Mouse (Mus musculus) liver, embryonic 14.5 days (tissue): ENCODE data around the gene Mcoln3. TPM values are rescaled to one million over a fixed set of nuclear protein-coding genes. Genes with fewer than 3 reads are reported as not detected.

Source experiments
- ATAC-seq: fragments of 200-750 bp; cut with Nextera tagmentation; 2 replicates; pipeline ENCODE4 v1.8.0; 2017; ENCODE audit warnings: moderate number of reproducible peaks, mild to moderate bottlenecking, moderate library complexity; ENCODE audit not compliant: insufficient read depth
- DNase-seq, 3 experiments: peaks; one replicate each; pipeline ENCODE4 v3.0.0-alpha.2; 2012 to 2013; ENCODE audit warnings: low read depth in 3 of 3, low spot score in 3 of 3
- H3K27ac ChIP-seq: fragments of 300-500 bp; sonication (generic); 2 replicates; pipeline ENCODE4 v1.5.1; 2014; ENCODE audit warnings: moderate library complexity, mild to moderate bottlenecking, control low read depth, inconsistent platforms
- H3K27me3 ChIP-seq: fragments of 300-500 bp; sonication (generic); 2 replicates; pipeline ENCODE4 v1.6.1; 2014; ENCODE audit warnings: mild to moderate bottlenecking, low read length, moderate library complexity; ENCODE audit not compliant: control insufficient read depth, insufficient read depth
- H3K36me3 ChIP-seq: fragments of 300-500 bp; sonication (generic); replicated peaks from 2 replicates; pipeline ENCODE4 v1.6.1; 2014; ENCODE audit warnings: low read depth; ENCODE audit not compliant: control insufficient read depth, insufficient read depth
- H3K4me1 ChIP-seq, 2 experiments: fragments of 200-500 bp in 1 of 2; fragments of 300-500 bp in 1 of 2; sonication (generic) in 1 of 2; replicated peaks; 2 replicates each; pipeline ENCODE4 v1.6.1; 2012 to 2014; ENCODE audit warnings: antibody characterized with exemption in 1 of 2, inconsistent platforms in 1 of 2, low read length in 1 of 2; ENCODE audit not compliant: control insufficient read depth in 2 of 2, insufficient read depth in 2 of 2
- H3K4me2 ChIP-seq: fragments of 300-500 bp; sonication (generic); 2 replicates; pipeline ENCODE4 v1.6.1; 2014; ENCODE audit warnings: low read depth, mild to moderate bottlenecking, control low read depth, moderate library complexity
- H3K4me3 ChIP-seq, 2 experiments: fragments of 200-500 bp in 1 of 2; fragments of 300-500 bp in 1 of 2; sonication (generic) in 1 of 2; 2 replicates each; pipeline ENCODE4 v1.5.1; 2012 to 2014; ENCODE audit warnings: low read depth in 2 of 2, low read length in 2 of 2, mild to moderate bottlenecking in 2 of 2, control low read depth in 1 of 2, inconsistent platforms in 1 of 2, moderate library complexity in 1 of 2; ENCODE audit not compliant: insufficient read depth in 1 of 2
- H3K9ac ChIP-seq: fragments of 300-500 bp; sonication (generic); replicated peaks from 2 replicates; pipeline ENCODE4 v1.6.1; 2014; ENCODE audit warnings: mild to moderate bottlenecking, control low read depth, moderate library complexity
- H3K9me3 ChIP-seq: fragments of 300-500 bp; sonication (generic); 2 replicates; pipeline ENCODE4 v1.6.1; 2016; ENCODE audit warnings: low read length, mixed read lengths; ENCODE audit not compliant: control insufficient read depth
- CTCF ChIP-seq: IDR thresholded peaks from 2 replicates; pipeline ENCODE4 v1.5.1; 2016; ENCODE audit warnings: antibody characterized with exemption, low read depth, control low read depth
- EP300 ChIP-seq: IDR thresholded peaks from 2 replicates; pipeline ENCODE4 v1.6.1; 2016; ENCODE audit warnings: antibody characterized with exemption, low read depth
- WGBS: fragments of 180-500 bp; shearing (Covaris S2); extraction: QIAGEN DNeasy Blood & Tissue Kit; methylation state at CpG from one replicate; pipeline ENCODE4 v1.1.7; 2014; ENCODE audit not compliant: insufficient replicate concordance; 5-methylcytosine and 5-hydroxymethylcytosine counted together
- polyA plus RNA-seq, 2 experiments: library from polyadenylated mRNA; depleted of rRNA in 1 of 2; stranded (reverse) in 1 of 2; unstranded in 1 of 2; fragments of >200 nt; fragmentation: Nextera tagmentation in 1 of 2; extraction: Ambion mirVana in 1 of 2; gene quantifications; 2 replicates each; pipeline versions ENCODE4 v1.2.1 to v1.2.3; 2012 to 2014

Gene Mcoln3
- polyA plus RNA-seq, 2 experiments: 0.11 to 0.25 TPM

DNA sequence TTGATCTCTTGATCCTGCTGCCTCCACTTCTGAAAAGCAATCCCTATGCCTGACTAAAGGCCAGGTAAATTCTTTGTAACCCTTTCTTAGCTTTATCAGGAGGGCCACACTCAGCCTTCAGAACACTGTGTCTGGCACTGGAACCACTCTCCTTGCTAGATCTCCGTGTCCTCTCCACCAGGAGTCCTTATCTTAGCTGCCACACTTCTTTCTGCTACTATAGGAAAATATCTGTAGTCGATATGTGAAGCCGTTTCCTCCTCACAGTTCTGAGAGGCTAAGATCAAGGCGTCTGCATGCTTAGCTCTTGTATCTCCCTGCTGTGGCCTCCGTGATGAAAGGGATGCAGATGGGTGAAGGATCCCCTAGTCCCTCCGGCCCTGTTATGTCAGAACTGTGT, 10.0 kb downstream of the Mcoln3 start:
- DNase-seq (peak; percentile 18 to 38 (median 20)), ATAC-seq (peak; percentile 92)
- Histone ChIP-seq H3K4me1 (peaks cover 0 to 14% of the 10 kb centered on the region in 2 experiments; a peak in 2 of 4 replicates), H3K9me3 (no peaks in the 10 kb centered on the region), H3K36me3 (no peaks in the 10 kb centered on the region), H3K4me3 (no peak overlapping the region), H3K9ac (no peak overlapping the region), H3K27me3 (no peaks in the 10 kb centered on the region), H3K27ac (no peak overlapping the region), H3K4me2 (no peak overlapping the region)
- 13% methylated on average over 6 of the region's 6 CpGs for WGBS
- TF ChIP-seq EP300: peak; percentile 86
- TF ChIP-seq CTCF: no peak

DNA sequence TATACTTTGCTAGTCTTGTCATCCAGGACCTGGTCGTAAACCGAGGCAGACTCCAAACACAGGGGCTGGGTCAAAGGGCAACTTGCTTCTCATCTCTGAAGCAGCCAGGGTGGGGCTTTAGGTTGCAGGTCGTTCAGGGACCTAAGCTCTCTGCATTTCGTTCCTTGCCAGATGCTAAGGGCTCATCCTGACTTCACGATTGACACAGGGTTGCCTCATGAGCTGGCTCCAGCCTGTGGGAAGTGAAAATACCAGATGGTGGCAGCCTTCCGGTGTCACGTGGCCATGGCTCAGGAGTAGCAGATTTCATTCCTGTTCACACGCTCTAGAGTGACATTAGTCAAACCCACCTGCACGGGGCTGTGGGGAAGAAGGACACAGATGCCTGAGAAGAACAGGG, 17.6 kb downstream of the Mcoln3 start:
- 65% methylated on average over 9 of the region's 9 CpGs for WGBS
- no peaks in the 10 kb centered on the region for H3K27me3 ChIP-seq
- H3K9ac ChIP-seq: no peak overlapping the region
- no peak overlapping the region for H3K4me2 ChIP-seq
- ATAC-seq (no peak), DNase-seq (no peak)
- no peaks in the 10 kb centered on the region for H3K36me3 ChIP-seq
- no peak overlapping the region for H3K27ac ChIP-seq
- TF ChIP-seq EP300: no peak
- TF ChIP-seq CTCF: no peak
- no peaks in the 10 kb centered on the region; a peak in 1 of 4 replicates for H3K4me1 ChIP-seq
- no peak overlapping the region for H3K4me3 ChIP-seq
- no peaks in the 10 kb centered on the region for H3K9me3 ChIP-seq

DNA sequence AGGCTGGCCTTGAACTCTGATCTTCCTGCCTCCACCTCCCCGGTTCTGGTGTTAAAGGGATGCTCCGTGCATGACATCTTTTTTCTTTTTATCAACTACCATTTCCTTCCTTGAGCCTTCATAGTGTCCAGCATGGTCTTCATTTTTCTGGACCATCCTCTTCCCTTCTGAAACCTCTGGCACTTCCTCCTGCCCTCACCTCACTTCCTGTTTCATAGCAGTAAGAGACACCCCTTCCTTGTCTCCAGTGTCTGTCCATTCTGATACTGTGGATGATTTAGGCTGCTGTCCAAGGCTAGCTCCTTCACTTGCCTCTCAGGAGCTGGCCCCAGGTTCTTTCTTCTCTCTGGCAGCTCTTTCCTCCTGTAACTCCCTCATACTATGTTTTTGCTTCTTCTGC, 18.2 kb downstream of the Mcoln3 start:
- Histone ChIP-seq H3K27ac (no peak overlapping the region), H3K27me3 (no peaks in the 10 kb centered on the region), H3K9ac (no peak overlapping the region), H3K4me1 (no peaks in the 10 kb centered on the region; a peak in 1 of 4 replicates), H3K36me3 (no peaks in the 10 kb centered on the region), H3K9me3 (no peaks in the 10 kb centered on the region), H3K4me3 (no peak overlapping the region), H3K4me2 (no peak overlapping the region)
- TF ChIP-seq CTCF (no peak), EP300 (no peak)
- WGBS: 54% methylated on average over 2 of the region's 2 CpGs
- DNase-seq (no peak), ATAC-seq (no peak)

DNA sequence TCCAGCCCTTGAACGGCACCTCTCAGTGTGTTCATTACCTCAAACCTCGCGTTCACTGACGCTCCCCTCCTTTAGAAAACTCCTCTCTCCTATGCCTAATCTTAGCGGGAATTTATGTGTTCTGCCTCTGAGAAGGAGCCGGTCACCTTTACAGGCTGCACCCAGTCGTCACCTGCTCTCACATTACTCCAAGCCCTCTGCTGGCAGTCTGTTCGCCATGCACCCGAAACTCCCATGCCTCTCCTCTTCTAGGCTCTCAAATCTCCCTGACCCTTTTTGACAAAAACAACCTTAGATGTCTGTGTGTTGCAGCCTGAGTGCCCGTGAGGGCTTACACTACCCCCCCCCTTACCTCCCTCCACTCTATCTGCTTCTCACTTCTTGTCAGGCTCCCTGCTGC, 19.2 kb downstream of the Mcoln3 start:
- no peaks in the 10 kb centered on the region for H3K9me3 ChIP-seq
- ATAC-seq: no peak
- H3K9ac ChIP-seq: no peak overlapping the region
- H3K27me3 ChIP-seq: no peaks in the 10 kb centered on the region
- H3K4me1 ChIP-seq: no peaks in the 10 kb centered on the region; a peak in 1 of 4 replicates
- TF ChIP-seq EP300: no peak
- TF ChIP-seq CTCF: peak; percentile 51
- H3K4me3 ChIP-seq: no peak overlapping the region
- DNase-seq: no peak
- WGBS: 27% methylated on average over 10 of the region's 10 CpGs
- no peak overlapping the region for H3K4me2 ChIP-seq
- H3K36me3 ChIP-seq: no peaks in the 10 kb centered on the region
- H3K27ac ChIP-seq: no peak overlapping the region

DNA sequence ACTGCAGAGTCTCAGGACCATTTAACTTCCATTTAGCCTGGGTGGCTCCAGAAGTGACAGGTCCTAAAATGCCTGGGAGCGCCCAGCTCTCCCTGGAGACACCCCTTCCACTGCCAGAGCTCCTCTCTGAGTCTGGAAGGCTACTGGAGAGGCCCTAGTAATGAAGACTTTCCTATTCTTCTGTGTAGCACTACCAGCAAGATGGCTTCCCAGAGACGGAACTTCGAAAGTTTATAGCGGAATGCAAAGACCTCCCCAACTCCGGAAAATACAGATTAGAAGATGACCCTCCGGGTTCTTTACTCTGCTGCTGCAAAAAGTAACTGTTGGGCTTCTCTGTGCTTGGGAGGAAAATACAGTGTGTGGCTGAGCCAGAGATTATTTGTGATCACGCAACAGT, 23.0 kb downstream of the Mcoln3 start:
- 76% methylated on average over 7 of the region's 7 CpGs for WGBS

More for the DNA sequence above, 23.0 kb downstream of the Mcoln3 start:
- Histone ChIP-seq H3K27me3 (no peaks in the 10 kb centered on the region), H3K4me2 (no peak overlapping the region), H3K4me3 (no peak overlapping the region), H3K9ac (no peak overlapping the region), H3K27ac (no peak overlapping the region), H3K9me3 (no peaks in the 10 kb centered on the region), H3K4me1 (no peaks in the 10 kb centered on the region), H3K36me3 (no peaks in the 10 kb centered on the region)
- DNase-seq: no peak
- ATAC-seq: no peak
- no peak for TF ChIP-seq EP300
- TF ChIP-seq CTCF: no peak
